In genomic region chr6:124481571-124481970, GRCm38 (mm10) we compare ENCODE assay signal across 8 mouse cellular contexts. TPM values are rescaled to one million over a fixed set of nuclear protein-coding genes. Genes with fewer than 3 reads are reported as not detected.
DNase-seq lines count a peak whose midpoint lies in the region; ATAC-seq and TF ChIP-seq lines count a peak whose summit lies in the region.

No protein-coding gene starts in this region.

- H3K27ac ChIP-seq in thymus, adult 2 months (ENCODE audit: control insufficient read depth, insufficient read depth, low read length), result no peak overlapping the region
- no peak overlapping the region for H3K27ac ChIP-seq in lung, postnatal 0 days (ENCODE audit: low read length)
- H3K27ac ChIP-seq in stomach, postnatal 0 days (replicated peaks), result no peak overlapping the region

- no peak for DNase-seq in frontal cortex, postnatal 25 days (ENCODE audit: low spot score in 2 of 2)
- peak; percentile 46 for DNase-seq in thymus, adult 2 months
- no peak for DNase-seq in thymus, adult 18-20 months
- peak; percentile 53 to 71 for DNase-seq in cerebellum, postnatal 25 days
- peak; percentile 82 for DNase-seq in kidney, adult 18-20 months
- peak; percentile 66 for DNase-seq in lung, postnatal 0 days (ENCODE audit: low spot score)
- DNase-seq in stomach, postnatal 0 days (ENCODE audit: low spot score), result peak; percentile 70

- no peak for TF ChIP-seq EP300 in lung, postnatal 0 days (IDR thresholded peaks at IDR 0.05)
- no peak for TF ChIP-seq EP300 in stomach, postnatal 0 days (optimal IDR thresholded peaks at IDR 0.05)

- no peak overlapping the region for H3K9ac ChIP-seq in lung, postnatal 0 days (replicated peaks; ENCODE audit: low read depth)
- no peak overlapping the region for H3K9ac ChIP-seq in stomach, postnatal 0 days (ENCODE audit: low read length)

- WGBS in thymus, adult 2 months, result 47% methylated on average over 6 of the region's 6 CpGs
- 23% methylated on average over 6 of the region's 6 CpGs for WGBS in lung, postnatal 0 days
- 27% methylated on average over 6 of the region's 6 CpGs for WGBS in stomach, postnatal 0 days

- H3K4me2 ChIP-seq in lung, postnatal 0 days (replicated peaks; ENCODE audit: low read depth, low read length), result no peak overlapping the region
- H3K4me2 ChIP-seq in stomach, postnatal 0 days (replicated peaks; ENCODE audit: low read depth), result no peak overlapping the region

- H3K9me3 ChIP-seq in lung, postnatal 0 days (ENCODE audit: low read length), result no peaks in the 10 kb centered on the region
- no peaks in the 10 kb centered on the region for H3K9me3 ChIP-seq in stomach, postnatal 0 days (ENCODE audit: control insufficient read depth, low read length)

- TF ChIP-seq POLR2A in thymus, adult 2 months (IDR thresholded peaks at IDR 0.05; ENCODE audit: control insufficient read depth, extremely low read depth, insufficient read depth, low read length, poor library complexity), result no peak

- no peak for TF ChIP-seq CTCF in thymus, adult 2 months (IDR thresholded peaks at IDR 0.05; ENCODE audit: borderline replicate concordance, control insufficient read depth, extremely low read depth, insufficient read depth, low read length, poor library complexity)
- peak; percentile 73 for TF ChIP-seq CTCF in lung, postnatal 0 days (IDR thresholded peaks at IDR 0.05)
- TF ChIP-seq CTCF in stomach, postnatal 0 days (IDR thresholded peaks at IDR 0.05; ENCODE audit: low read depth), result peak; percentile 78

- H3K27me3 ChIP-seq in thymus, adult 2 months (ENCODE audit: control insufficient read depth, insufficient read depth, low read length), result no peaks in the 10 kb centered on the region
- no peaks in the 10 kb centered on the region for H3K27me3 ChIP-seq in lung, postnatal 0 days (replicated peaks; ENCODE audit: insufficient read depth, low read length)
- H3K27me3 ChIP-seq in stomach, postnatal 0 days (ENCODE audit: control insufficient read depth, insufficient read depth, low read length), result no peaks in the 10 kb centered on the region

- peak; percentile 62 for ATAC-seq in frontal cortex, adult (ENCODE audit: low TSS enrichment)
- ATAC-seq in lung, postnatal 0 days, result no peak
- no peak for ATAC-seq in stomach, postnatal 0 days (ENCODE audit: low FRiP score, low TSS enrichment)

- H3K4me1 ChIP-seq in thymus, adult 2 months (replicated peaks; ENCODE audit: control insufficient read depth, insufficient read depth, low read length), result peaks cover 3% of the 10 kb centered on the region; the same call in 1 of the 2 replicates
- peaks cover 2% of the 10 kb centered on the region; the same call in 1 of the 2 replicates for H3K4me1 ChIP-seq in lung, postnatal 0 days (ENCODE audit: insufficient read depth, low read depth, low read length)
- H3K4me1 ChIP-seq in stomach, postnatal 0 days (replicated peaks; ENCODE audit: control insufficient read depth, insufficient read depth), result no peaks in the 10 kb centered on the region

- H3K36me3 ChIP-seq in thymus, adult 2 months (ENCODE audit: control insufficient read depth, insufficient read depth, low read length), result no peaks in the 10 kb centered on the region
- no peaks in the 10 kb centered on the region for H3K36me3 ChIP-seq in lung, postnatal 0 days (ENCODE audit: insufficient read depth, low read length)
- H3K36me3 ChIP-seq in stomach, postnatal 0 days (ENCODE audit: control insufficient read depth, insufficient read depth, low read length), result no peaks in the 10 kb centered on the region

- H3K4me3 ChIP-seq in thymus, adult 2 months (ENCODE audit: control insufficient read depth, insufficient read depth, low read length), result no peak overlapping the region
- H3K4me3 ChIP-seq in lung, postnatal 0 days (ENCODE audit: low read depth, low read length), result no peak overlapping the region
- H3K4me3 ChIP-seq in stomach, postnatal 0 days (ENCODE audit: low read depth, low read length), result no peak overlapping the region

RNA-seq across cellular contexts. Expression of gene C1rl, which starts 11.3 kb away (rescaled TPM):
- polyA plus RNA-seq in thymus, adult 2 months (2012; rRNA removed), result 1.2 and 1.5 TPM in 2 replicates
- polyA plus RNA-seq in lung, postnatal 0 days (2015; fragmentation: Nextera tagmentation; extraction: Ambion mirVana), result 1.5 and 2.2 TPM in 2 replicates
- polyA plus RNA-seq in stomach, postnatal 0 days (2015; fragmentation: Nextera tagmentation; extraction: Ambion mirVana), result 1.4 and 1.6 TPM in 2 replicates

RNA-seq across cellular contexts. Expression of gene Clstn3, which starts 17.0 kb away (rescaled TPM):
- 9.0 and 16.6 TPM in 2 replicates for polyA plus RNA-seq in thymus, adult 2 months (2012; rRNA removed)
- polyA plus RNA-seq in lung, postnatal 0 days (2015; fragmentation: Nextera tagmentation; extraction: Ambion mirVana), result 0.31 and 0.88 TPM in 2 replicates
- 1.2 and 1.5 TPM in 2 replicates for polyA plus RNA-seq in stomach, postnatal 0 days (2015; fragmentation: Nextera tagmentation; extraction: Ambion mirVana)

RNA-seq across cellular contexts. Expression of gene C1ra, which starts 30.6 kb away (rescaled TPM):
- polyA plus RNA-seq in thymus, adult 2 months (2012; rRNA removed), result 9.9 and 11.3 TPM in 2 replicates
- polyA plus RNA-seq in lung, postnatal 0 days (2015; fragmentation: Nextera tagmentation; extraction: Ambion mirVana), result 23.2 and 24.7 TPM in 2 replicates
- 15.0 and 15.1 TPM in 2 replicates for polyA plus RNA-seq in stomach, postnatal 0 days (2015; fragmentation: Nextera tagmentation; extraction: Ambion mirVana)

Comparison
In these comparisons a context has a peak if more than half of its experiments do, and no peak if none do; other contexts are left out.
1. DNase-seq: peak in thymus, adult 2 months (single experiment), cerebellum, postnatal 25 days (2 of 2), kidney, adult 18-20 months (single experiment), lung, postnatal 0 days (single experiment) and stomach, postnatal 0 days (single experiment); none in frontal cortex, postnatal 25 days (0 of 2) and thymus, adult 18-20 months (0 of 2).